Mouse (Mus musculus): ENCODE measurements around the gene Ubtf. TPM values are rescaled to one million over a fixed set of nuclear protein-coding genes. Genes with fewer than 3 reads are reported as not detected.

The Ubtf gene
- polyA plus RNA-seq, 1 experiment = 27.7 TPM

- Histone ChIP-seq H3K4me3 (replicated peaks; ENCODE audit: extremely low read depth, low read depth, low read length) (no peak overlapping the region), H3K4me1 (ENCODE audit: control insufficient read depth, insufficient read depth, low read length) (peaks cover 6% of the 10 kb centered on the region; the same call in 1 of the 2 replicates)
- TF ChIP-seq POLR2A (IDR thresholded peaks at IDR 0.05; ENCODE audit: borderline replicate concordance, extremely low read depth, low read depth, low read length) = no peak
- 55% methylated on average over 1 of the region's 1 CpGs for WGBS
- no peak for DNase-seq
These were observed 4.0 kb upstream of the Ubtf start for GRCm38 (mm10) chr11:102323516-102323915.

- no peak overlapping the region for H3K4me3 ChIP-seq (replicated peaks; ENCODE audit: extremely low read depth, low read depth, low read length)
- WGBS = 73% methylated on average over 6 of the region's 6 CpGs
- no peak for TF ChIP-seq POLR2A (IDR thresholded peaks at IDR 0.05; ENCODE audit: borderline replicate concordance, extremely low read depth, low read depth, low read length)
- no peak for TF ChIP-seq CTCF (IDR thresholded peaks at IDR 0.05; ENCODE audit: insufficient read depth, low read length)
- peaks cover 6% of the 10 kb centered on the region; the same call in 1 of the 2 replicates for H3K4me1 ChIP-seq (ENCODE audit: control insufficient read depth, insufficient read depth, low read length)
- no peak for DNase-seq
These were observed 2.4 kb upstream of the Ubtf start for GRCm38 (mm10) chr11:102321931-102322330.

- H3K4me3 ChIP-seq (replicated peaks; ENCODE audit: extremely low read depth, low read depth, low read length) = peak overlapping the region; percentile 66
- WGBS = 14% methylated on average over 10 of the region's 10 CpGs
- no peak for DNase-seq
- H3K4me1 ChIP-seq (ENCODE audit: control insufficient read depth, insufficient read depth, low read length) = peaks cover 6% of the 10 kb centered on the region; the same call in 1 of the 2 replicates
- TF ChIP-seq POLR2A (IDR thresholded peaks at IDR 0.05; ENCODE audit: borderline replicate concordance, extremely low read depth, low read depth, low read length) (peak; percentile 33), CTCF (IDR thresholded peaks at IDR 0.05; ENCODE audit: insufficient read depth, low read length) (no peak)
These were observed 1.1 kb upstream of the Ubtf start for GRCm38 (mm10) chr11:102320686-102321005.

GRCm38 (mm10) chr11:102319941-102320685 lies 571 bp upstream of the Ubtf start:
- WGBS = under 1% methylated on average over 38 of the region's 38 CpGs
- TF ChIP-seq CTCF (IDR thresholded peaks at IDR 0.05; ENCODE audit: insufficient read depth, low read length) (no peak), POLR2A (IDR thresholded peaks at IDR 0.05; ENCODE audit: borderline replicate concordance, extremely low read depth, low read depth, low read length) (peak; percentile 87; the same call in 1 of the 2 replicates)
- DNase-seq = peak; percentile 85
- H3K4me3 ChIP-seq (replicated peaks; ENCODE audit: extremely low read depth, low read depth, low read length) = peak overlapping the region; percentile 66
- peaks cover 6% of the 10 kb centered on the region; the same call in 1 of the 2 replicates for H3K4me1 ChIP-seq (ENCODE audit: control insufficient read depth, insufficient read depth, low read length)

GRCm38 (mm10) chr11:102318576-102319409 lies 749 bp downstream of the Ubtf start:
- Histone ChIP-seq H3K4me3 (replicated peaks; ENCODE audit: extremely low read depth, low read depth, low read length) (peak overlapping the region; percentile 97), H3K4me1 (ENCODE audit: control insufficient read depth, insufficient read depth, low read length) (peaks cover 6% of the 10 kb centered on the region; the same call in 1 of the 2 replicates)
- DNase-seq = no peak
- WGBS = 1% methylated on average over 83 of the region's 84 CpGs
- no peak for TF ChIP-seq CTCF (IDR thresholded peaks at IDR 0.05; ENCODE audit: insufficient read depth, low read length)
- TF ChIP-seq POLR2A (IDR thresholded peaks at IDR 0.05; ENCODE audit: borderline replicate concordance, extremely low read depth, low read depth, low read length) = peak; percentile 38; the same call in 1 of the 2 replicates

- DNase-seq = peak; percentile 78
- H3K4me1 ChIP-seq (ENCODE audit: control insufficient read depth, insufficient read depth, low read length) = peaks cover 6% of the 10 kb centered on the region; the same call in 1 of the 2 replicates
- no peak for TF ChIP-seq CTCF (IDR thresholded peaks at IDR 0.05; ENCODE audit: insufficient read depth, low read length)
- TF ChIP-seq POLR2A (IDR thresholded peaks at IDR 0.05; ENCODE audit: borderline replicate concordance, extremely low read depth, low read depth, low read length) = no peak
- H3K4me3 ChIP-seq (replicated peaks; ENCODE audit: extremely low read depth, low read depth, low read length) = peak overlapping the region; percentile 97
- under 1% methylated on average over 47 of the region's 77 CpGs for WGBS
These were observed 1.5 kb downstream of the Ubtf start for GRCm38 (mm10) chr11:102317901-102318575.

GRCm38 (mm10) chr11:102317298-102317900 lies 2.1 kb downstream of the Ubtf start:
- Histone ChIP-seq H3K4me1 (ENCODE audit: control insufficient read depth, insufficient read depth, low read length) (peaks cover 6% of the 10 kb centered on the region; the same call in 1 of the 2 replicates), H3K4me3 (replicated peaks; ENCODE audit: extremely low read depth, low read depth, low read length) (peak overlapping the region; percentile 97)
- no peak for TF ChIP-seq POLR2A (IDR thresholded peaks at IDR 0.05; ENCODE audit: borderline replicate concordance, extremely low read depth, low read depth, low read length)
- TF ChIP-seq CTCF (IDR thresholded peaks at IDR 0.05; ENCODE audit: insufficient read depth, low read length) = no peak
- peak; percentile 64 for DNase-seq
- WGBS = under 1% methylated on average over 68 of the region's 87 CpGs

- WGBS = under 1% methylated on average over 62 of the region's 80 CpGs
- H3K4me3 ChIP-seq (replicated peaks; ENCODE audit: extremely low read depth, low read depth, low read length) = peak overlapping the region; percentile 97
- DNase-seq = peak; percentile 88
- no peak for TF ChIP-seq CTCF (IDR thresholded peaks at IDR 0.05; ENCODE audit: insufficient read depth, low read length)
- peak; percentile 47; the same call in 1 of the 2 replicates for TF ChIP-seq POLR2A (IDR thresholded peaks at IDR 0.05; ENCODE audit: borderline replicate concordance, extremely low read depth, low read depth, low read length)
- H3K4me1 ChIP-seq (ENCODE audit: control insufficient read depth, insufficient read depth, low read length) = peaks cover 6% of the 10 kb centered on the region; the same call in 1 of the 2 replicates
These were observed 2.8 kb downstream of the Ubtf start for GRCm38 (mm10) chr11:102316572-102317297.

Measured in lung, adult 2 months (tissue).